Mouse (Mus musculus) heart, embryonic 13.5 days (tissue): ENCODE data around the gene Memo1. TPM values are rescaled to one million over a fixed set of nuclear protein-coding genes. Genes with fewer than 3 reads are reported as not detected.
A peak's percentile ranks its signal among the peaks of the same experiment; 100 is the strongest.

Experiments
- ATAC-seq: fragments of 200-750 bp; cut with Nextera tagmentation; 2 replicates; pipeline ENCODE4 v1.8.0; 2017; ENCODE audit warnings: moderate TSS enrichment; ENCODE audit not compliant: insufficient number of reproducible peaks, low FRiP score, low TSS enrichment; ENCODE audit errors: extremely low read depth
- H3K27ac ChIP-seq: fragments of 300-500 bp; sonication (generic); replicated peaks from 2 replicates; pipeline ENCODE4 v1.5.1; 2015; ENCODE audit warnings: moderate library complexity, mild to moderate bottlenecking, inconsistent platforms
- H3K27me3 ChIP-seq: fragments of 300-500 bp; sonication (generic); replicated peaks from 2 replicates; pipeline ENCODE4 v1.6.1; 2015; ENCODE audit warnings: mild to moderate bottlenecking, inconsistent platforms
- H3K36me3 ChIP-seq: fragments of 300-500 bp; sonication (generic); 2 replicates; pipeline ENCODE4 v1.6.1; 2015; ENCODE audit warnings: mild to moderate bottlenecking, inconsistent platforms
- H3K4me1 ChIP-seq: fragments of 300-500 bp; sonication (generic); 2 replicates; pipeline ENCODE4 v1.6.1; 2015; ENCODE audit warnings: inconsistent platforms
- H3K4me2 ChIP-seq: fragments of 300-500 bp; sonication (generic); 2 replicates; pipeline ENCODE4 v1.6.1; 2015; ENCODE audit warnings: inconsistent platforms, mild to moderate bottlenecking, moderate library complexity
- H3K4me3 ChIP-seq: fragments of 300-500 bp; sonication (generic); 2 replicates; pipeline ENCODE4 v1.5.1; 2015; ENCODE audit warnings: moderate library complexity, mild to moderate bottlenecking, inconsistent platforms
- H3K9ac ChIP-seq: fragments of 300-500 bp; sonication (generic); 2 replicates; pipeline ENCODE4 v1.6.1; 2015; ENCODE audit warnings: inconsistent platforms, mild to moderate bottlenecking, moderate library complexity
- H3K9me3 ChIP-seq: fragments of 300-500 bp; sonication (generic); 2 replicates; pipeline ENCODE4 v1.6.1; 2016; ENCODE audit warnings: inconsistent platforms
- WGBS: fragments of 180-500 bp; shearing (Covaris S2); methylation state at CpG from one replicate; pipeline ENCODE4 v1.1.7; 2015; ENCODE audit warnings: mixed read lengths; 5-methylcytosine and 5-hydroxymethylcytosine counted together
- polyA plus RNA-seq: library from polyadenylated mRNA; unstranded; fragments of >200 nt; fragmentation: Nextera tagmentation; extraction: Ambion mirVana; gene quantifications from 2 replicates; pipeline ENCODE4 v1.2.1, GENCODE M21; 2015

Gene Memo1
- polyA plus RNA-seq, 1 experiment from 2014 or later: 62.5 TPM

GRCm38 (mm10) chr17:74272683-74273205, 22.6 kb downstream of the Memo1 start:
- no peaks in the 10 kb centered on the region for H3K27me3 ChIP-seq
- H3K4me3 ChIP-seq: no peak overlapping the region
- H3K9me3 ChIP-seq: no peaks in the 10 kb centered on the region
- no peak for ATAC-seq
- no peaks in the 10 kb centered on the region for H3K36me3 ChIP-seq
- no peak overlapping the region for H3K27ac ChIP-seq
- 63% methylated on average over 16 of the region's 16 CpGs for WGBS
- peaks cover 28% of the 10 kb centered on the region for H3K4me1 ChIP-seq
- H3K9ac ChIP-seq: no peak overlapping the region
- no peak overlapping the region for H3K4me2 ChIP-seq

- peaks cover 28% of the 10 kb centered on the region for H3K4me1 ChIP-seq
- no peak for ATAC-seq
- H3K9ac ChIP-seq: no peak overlapping the region
- no peaks in the 10 kb centered on the region for H3K9me3 ChIP-seq
- no peak overlapping the region for H3K27ac ChIP-seq
- H3K36me3 ChIP-seq: no peaks in the 10 kb centered on the region
- H3K27me3 ChIP-seq: no peaks in the 10 kb centered on the region
- H3K4me3 ChIP-seq: no peak overlapping the region
- H3K4me2 ChIP-seq: no peak overlapping the region
- 86% methylated on average over 3 of the region's 3 CpGs for WGBS
Measured at GRCm38 (mm10) chr17:74271541-74272268, 23.6 kb downstream of the Memo1 start.

GRCm38 (mm10) chr17:74270205-74270604, 25.1 kb downstream of the Memo1 start:
- H3K27me3 ChIP-seq: no peaks in the 10 kb centered on the region
- no peak for ATAC-seq
- H3K4me1 ChIP-seq: peaks cover 41% of the 10 kb centered on the region
- H3K4me2 ChIP-seq: no peak overlapping the region
- no peaks in the 10 kb centered on the region for H3K9me3 ChIP-seq
- no peak overlapping the region for H3K9ac ChIP-seq
- no peaks in the 10 kb centered on the region for H3K36me3 ChIP-seq
- H3K27ac ChIP-seq: no peak overlapping the region
- 63% methylated on average over 2 of the region's 2 CpGs for WGBS
- H3K4me3 ChIP-seq: no peak overlapping the region

- H3K27ac ChIP-seq: no peak overlapping the region
- no peaks in the 10 kb centered on the region for H3K27me3 ChIP-seq
- 77% methylated on average over 11 of the region's 11 CpGs for WGBS
- H3K36me3 ChIP-seq: no peaks in the 10 kb centered on the region
- ATAC-seq: no peak
- H3K9ac ChIP-seq: no peak overlapping the region
- H3K4me3 ChIP-seq: no peak overlapping the region
- peaks cover 48% of the 10 kb centered on the region for H3K4me1 ChIP-seq
- no peak overlapping the region for H3K4me2 ChIP-seq
- no peaks in the 10 kb centered on the region for H3K9me3 ChIP-seq
Measured at GRCm38 (mm10) chr17:74267415-74268180, 27.7 kb downstream of the Memo1 start.

GRCm38 (mm10) chr17:74265636-74266035, 29.7 kb downstream of the Memo1 start:
- no peaks in the 10 kb centered on the region for H3K9me3 ChIP-seq
- no peaks in the 10 kb centered on the region for H3K27me3 ChIP-seq
- peak overlapping the region; percentile 2; the same call in 1 of the 2 replicates for H3K4me2 ChIP-seq
- H3K4me3 ChIP-seq: no peak overlapping the region
- 56% methylated on average over 1 of the region's 1 CpGs for WGBS
- peaks cover 42% of the 10 kb centered on the region for H3K4me1 ChIP-seq
- H3K9ac ChIP-seq: peak overlapping the region; percentile 59; the same call in 1 of the 2 replicates
- no peak for ATAC-seq
- H3K27ac ChIP-seq: peak overlapping the region; percentile 62
- no peaks in the 10 kb centered on the region for H3K36me3 ChIP-seq

GRCm38 (mm10) chr17:74265156-74265505, 30.2 kb downstream of the Memo1 start:
- peak overlapping the region; percentile 2 for H3K4me2 ChIP-seq
- peak overlapping the region; percentile 62 for H3K27ac ChIP-seq
- WGBS: 26% methylated on average over 5 of the region's 5 CpGs
- H3K9ac ChIP-seq: peak overlapping the region; percentile 59; the same call in 1 of the 2 replicates
- peaks cover 43% of the 10 kb centered on the region for H3K4me1 ChIP-seq
- no peaks in the 10 kb centered on the region for H3K36me3 ChIP-seq
- no peak overlapping the region for H3K4me3 ChIP-seq
- no peaks in the 10 kb centered on the region for H3K9me3 ChIP-seq
- ATAC-seq: no peak
- H3K27me3 ChIP-seq: no peaks in the 10 kb centered on the region

GRCm38 (mm10) chr17:74264333-74265155, 30.8 kb downstream of the Memo1 start:
- no peak for ATAC-seq
- Histone ChIP-seq H3K4me3 (no peak overlapping the region), H3K9ac (peak overlapping the region; percentile 59; the same call in 1 of the 2 replicates), H3K36me3 (no peaks in the 10 kb centered on the region), H3K9me3 (no peaks in the 10 kb centered on the region), H3K4me1 (peaks cover 43% of the 10 kb centered on the region), H3K27ac (peak overlapping the region; percentile 62), H3K27me3 (no peaks in the 10 kb centered on the region), H3K4me2 (peak overlapping the region; percentile 2)
- 58% methylated on average over 3 of the region's 3 CpGs for WGBS

- H3K27me3 ChIP-seq: no peaks in the 10 kb centered on the region
- peaks cover 7% of the 10 kb centered on the region for H3K36me3 ChIP-seq
- H3K4me1 ChIP-seq: peaks cover 43% of the 10 kb centered on the region
- WGBS: 89% methylated on average over 3 of the region's 3 CpGs
- H3K4me3 ChIP-seq: no peak overlapping the region
- ATAC-seq: no peak
- no peak overlapping the region for H3K27ac ChIP-seq
- no peaks in the 10 kb centered on the region for H3K9me3 ChIP-seq
- no peak overlapping the region for H3K9ac ChIP-seq
- no peak overlapping the region for H3K4me2 ChIP-seq
Measured at GRCm38 (mm10) chr17:74262415-74262814, 32.9 kb downstream of the Memo1 start.

- Histone ChIP-seq H3K27me3 (no peaks in the 10 kb centered on the region), H3K4me1 (peaks cover 21% of the 10 kb centered on the region), H3K9me3 (no peaks in the 10 kb centered on the region), H3K27ac (peak overlapping the region; percentile 56; the same call in 1 of the 2 replicates), H3K4me3 (no peak overlapping the region), H3K9ac (no peak overlapping the region), H3K36me3 (peaks cover 17% of the 10 kb centered on the region), H3K4me2 (0 out of 2 replicates have a peak overlapping the region, but pooled peaks have one; percentile 5)
- WGBS: 24% methylated on average over 1 of the region's 1 CpGs
- ATAC-seq: no peak
Measured at GRCm38 (mm10) chr17:74245284-74245683, 50.0 kb downstream of the Memo1 start.

- H3K4me3 ChIP-seq: no peak overlapping the region
- H3K36me3 ChIP-seq: peaks cover 21% of the 10 kb centered on the region
- no peak for ATAC-seq
- H3K9ac ChIP-seq: no peak overlapping the region
- H3K27ac ChIP-seq: no peak overlapping the region; the same call in 1 of the 2 replicates
- H3K27me3 ChIP-seq: no peaks in the 10 kb centered on the region
- no peak overlapping the region for H3K4me2 ChIP-seq
- H3K9me3 ChIP-seq: no peaks in the 10 kb centered on the region
- WGBS: 46% methylated on average over 3 of the region's 3 CpGs
- H3K4me1 ChIP-seq: peaks cover 17% of the 10 kb centered on the region
Measured at GRCm38 (mm10) chr17:74242788-74243187, 52.5 kb downstream of the Memo1 start.

- Histone ChIP-seq H3K36me3 (peaks cover 22% of the 10 kb centered on the region), H3K4me2 (no peak overlapping the region), H3K9me3 (no peaks in the 10 kb centered on the region), H3K27me3 (no peaks in the 10 kb centered on the region), H3K9ac (no peak overlapping the region), H3K4me3 (no peak overlapping the region), H3K4me1 (peaks cover 11% of the 10 kb centered on the region), H3K27ac (no peak overlapping the region)
- no peak for ATAC-seq
- 95% methylated on average over 1 of the region's 1 CpGs for WGBS
Measured at GRCm38 (mm10) chr17:74240322-74240721, 55.0 kb downstream of the Memo1 start.
